Mouse (Mus musculus) large intestine, adult 2 months (tissue): ENCODE data around the gene Cep131. TPM values are rescaled to one million over a fixed set of nuclear protein-coding genes. Genes with fewer than 3 reads are reported as not detected.

ENCODE experiments used
- DNase-seq: peaks from one replicate; pipeline ENCODE4 v3.0.0-alpha.2; 2012; ENCODE audit warnings: low read depth, low spot score
- WGBS: fragments of 180-500 bp; shearing (Covaris S2); methylation state at CpG from one replicate; pipeline ENCODE4 v1.1.7; 2018; 5-methylcytosine and 5-hydroxymethylcytosine counted together
- polyA plus RNA-seq: library from polyadenylated mRNA; depleted of rRNA; stranded (reverse); fragments of >200 nt; gene quantifications from 2 replicates; pipeline ENCODE4 v1.2.3, GENCODE M21; 2012

Gene Cep131
- polyA plus RNA-seq, 1 experiment, result 4.0 TPM

GRCm38 (mm10) chr11:120101036-120101435, 14.4 kb upstream of the Cep131 start:
- WGBS, result 1% methylated on average over 3 of the region's 3 CpGs
- no peak for DNase-seq

GRCm38 (mm10) chr11:120098588-120099511, 12.2 kb upstream of the Cep131 start, which contains the start of the genes Tepsin and Ndufaf8:
Gene Tepsin (minus strand): TSS chr11:120098731.
Gene Ndufaf8 (plus strand): TSS chr11:120098928.
- WGBS, result under 1% methylated on average over 77 of the region's 77 CpGs
- peak; percentile 89 for DNase-seq

- no peak for DNase-seq
- WGBS, result 77% methylated on average over 23 of the region's 23 CpGs
These were observed 6.4 kb upstream of the Cep131 start for GRCm38 (mm10) chr11:120092817-120093591.

- WGBS, result 94% methylated on average over 4 of the region's 4 CpGs
These were observed 4.0 kb upstream of the Cep131 start for GRCm38 (mm10) chr11:120090661-120091060.

GRCm38 (mm10) chr11:120085891-120086627, 568 bp downstream of the Cep131 start:
- WGBS, result 2% methylated on average over 25 of the region's 25 CpGs
- no peak for DNase-seq

More at GRCm38 (mm10) chr11:120090661-120091060, 4.0 kb upstream of the Cep131 start:
- no peak for DNase-seq

GRCm38 (mm10) chr11:120080282-120080681, 6.3 kb downstream of the Cep131 start:
- WGBS, result 80% methylated on average over 6 of the region's 6 CpGs
- DNase-seq, result no peak

GRCm38 (mm10) chr11:120076191-120076590, 10.4 kb downstream of the Cep131 start:
- no peak for DNase-seq
- 39% methylated on average over 3 of the region's 3 CpGs for WGBS

- DNase-seq, result no peak
- 88% methylated on average over 9 of the region's 9 CpGs for WGBS
These were observed 13.5 kb downstream of the Cep131 start for GRCm38 (mm10) chr11:120072986-120073647.

- 93% methylated on average over 7 of the region's 7 CpGs for WGBS
- DNase-seq, result no peak
These were observed 14.8 kb downstream of the Cep131 start for GRCm38 (mm10) chr11:120071731-120072320.

GRCm38 (mm10) chr11:120071065-120071464, 15.6 kb downstream of the Cep131 start:
- DNase-seq, result no peak
- WGBS, result 70% methylated on average over 12 of the region's 12 CpGs

GRCm38 (mm10) chr11:120070286-120070930, 16.2 kb downstream of the Cep131 start:
- 93% methylated on average over 27 of the region's 27 CpGs for WGBS
- no peak for DNase-seq

GRCm38 (mm10) chr11:120069261-120069660, 17.4 kb downstream of the Cep131 start:
- WGBS, result 73% methylated on average over 11 of the region's 11 CpGs
- no peak for DNase-seq

- DNase-seq, result no peak
- WGBS, result 76% methylated on average over 17 of the region's 17 CpGs
These were observed 18.8 kb downstream of the Cep131 start for GRCm38 (mm10) chr11:120067834-120068233.

GRCm38 (mm10) chr11:120065291-120065690, 21.3 kb downstream of the Cep131 start:
- no peak for DNase-seq
- WGBS, result 35% methylated on average over 10 of the region's 10 CpGs

- no peak for DNase-seq
- 94% methylated on average over 11 of the region's 11 CpGs for WGBS
These were observed 22.0 kb downstream of the Cep131 start for GRCm38 (mm10) chr11:120064668-120065040.

- no peak for DNase-seq
- 83% methylated on average over 13 of the region's 13 CpGs for WGBS
These were observed 22.5 kb downstream of the Cep131 start for GRCm38 (mm10) chr11:120064006-120064667.

- no peak for DNase-seq
- 92% methylated on average over 5 of the region's 5 CpGs for WGBS
These were observed 23.3 kb downstream of the Cep131 start for GRCm38 (mm10) chr11:120063326-120063725.

- 38% methylated on average over 8 of the region's 8 CpGs for WGBS
These were observed 26.0 kb downstream of the Cep131 start for GRCm38 (mm10) chr11:120060634-120061033.

More at GRCm38 (mm10) chr11:120060634-120061033, 26.0 kb downstream of the Cep131 start:
- DNase-seq, result no peak
